Mouse (Mus musculus) liver, postnatal 0 days (tissue): ENCODE measurements around the gene Kdm5a.

Experiments
- CTCF ChIP-seq: sonication (generic); IDR thresholded peaks from 2 replicates; pipeline ENCODE4 v1.5.1; 2016; ENCODE audit warnings: antibody characterized with exemption, low read depth
- EP300 ChIP-seq: IDR thresholded peaks from 2 replicates; pipeline ENCODE4 v1.6.1; 2016; ENCODE audit warnings: antibody characterized with exemption, low read depth, mild to moderate bottlenecking

- no peak for TF ChIP-seq CTCF
- no peak for TF ChIP-seq EP300
Measured at GRCm38 (mm10) chr6:120319129-120319528, 44.8 kb upstream of the Kdm5a start.
